Mouse (Mus musculus) fibroblast of lung, adult 2 months (primary cell): ENCODE data around the gene Dppa1.
"Not testable (repeated sequence)": the region's sequence is repeated elsewhere in the genome, so short reads cannot be mapped to it uniquely, and the experiment has no call there.

Experiments
- DNase-seq: peaks from one replicate; pipeline ENCODE4 v3.0.0-alpha.2; 2011; ENCODE audit warnings: low read depth

Gene Dppa1

DNA sequence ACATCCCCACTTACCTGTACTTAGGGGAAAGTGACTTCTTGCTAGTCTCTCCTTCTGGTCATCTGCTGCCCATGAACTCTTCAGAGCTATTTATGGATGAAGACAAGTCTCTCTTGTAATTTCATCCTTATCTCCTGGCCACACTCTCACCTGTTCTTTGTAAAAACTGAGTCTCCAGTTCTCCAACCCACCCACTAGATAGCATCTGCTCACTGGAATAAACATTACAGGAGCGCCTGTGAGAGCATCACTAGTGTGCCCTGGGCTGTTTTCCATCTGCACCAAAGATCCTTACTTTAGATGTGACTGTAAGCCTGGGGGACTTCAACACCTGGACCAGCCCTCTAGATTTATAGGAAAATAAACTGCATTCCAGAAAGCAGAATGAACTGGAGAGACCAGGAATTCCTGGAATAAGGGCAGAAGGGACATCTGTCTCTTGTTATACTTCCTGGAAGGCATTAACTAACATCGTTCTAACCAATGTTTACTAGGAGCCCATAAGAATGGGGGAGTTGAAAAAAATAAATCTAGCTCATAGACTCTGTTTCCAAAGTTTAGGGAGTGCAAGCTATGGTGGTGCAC is at the start of gene Dppa1:
TSS of gene Dppa1 (minus strand) at position 51 of the 585 bp plus-strand sequence.
- no peak for DNase-seq

DNA sequence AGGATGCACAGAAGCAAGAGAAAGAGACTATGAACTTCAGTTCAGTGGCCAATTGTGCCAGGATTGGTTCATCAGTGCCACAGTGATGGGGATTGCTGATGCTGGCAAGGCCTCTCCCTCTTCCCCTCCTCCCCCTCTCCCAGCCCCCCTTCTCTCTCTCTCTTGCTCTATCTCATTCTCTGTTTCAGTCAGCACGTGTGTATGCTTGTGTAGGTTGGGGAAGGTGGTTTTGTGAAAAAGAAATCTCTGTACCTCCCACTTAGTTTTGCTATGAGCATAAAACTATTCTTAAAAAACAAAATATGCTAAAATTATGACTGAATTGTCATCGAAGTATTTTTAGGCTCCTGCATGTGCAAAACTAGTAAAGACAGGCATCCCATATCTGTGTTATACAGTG is 38.9 kb upstream of the Dppa1 start:
- DNase-seq: no peak

DNA sequence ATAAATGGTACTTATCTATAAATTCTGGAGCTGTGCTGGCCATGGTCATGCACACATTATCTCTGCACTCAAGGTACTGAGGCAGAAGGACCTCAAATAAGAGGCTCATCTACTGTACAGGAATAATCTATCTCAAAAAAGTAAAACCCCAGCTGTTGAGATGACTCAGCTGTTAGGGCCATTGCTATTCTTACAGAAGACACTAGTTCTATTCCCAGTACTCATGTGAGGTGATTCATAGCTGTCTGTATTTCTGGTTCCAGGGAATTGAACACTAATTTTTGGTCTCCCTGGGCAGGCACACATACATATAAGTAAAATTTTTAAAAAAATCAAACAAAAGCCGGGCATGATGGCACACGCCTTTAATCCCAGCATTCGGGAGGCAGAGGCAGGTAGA is 38.0 kb upstream of the Dppa1 start:
- no peak for DNase-seq

GRCm38 (mm10) chr11:46665599-46666522 is 36.8 kb upstream of the Dppa1 start:
- no peak for DNase-seq

GRCm38 (mm10) chr11:46663215-46663614 is 34.2 kb upstream of the Dppa1 start:
- no peak for DNase-seq

DNA sequence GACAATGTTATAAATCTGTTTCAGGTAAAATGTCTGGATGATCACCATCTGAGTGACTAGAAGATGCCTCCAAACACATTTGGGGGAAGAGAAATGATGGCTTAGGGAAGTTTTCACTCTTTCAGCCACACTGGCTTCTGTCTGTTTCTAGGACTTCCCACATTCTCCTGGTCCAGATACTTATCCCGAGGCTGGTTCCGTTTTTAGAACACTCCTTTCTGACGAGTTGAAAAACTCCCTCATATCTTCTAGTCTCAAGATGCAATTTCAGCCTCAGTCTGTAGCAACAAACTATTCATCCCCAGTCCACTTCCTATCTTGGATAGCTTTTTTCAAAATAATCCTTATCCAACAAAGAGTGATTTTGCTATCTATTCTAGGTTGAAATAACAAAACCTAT is 23.4 kb upstream of the Dppa1 start:
- DNase-seq: no peak

- not testable (repeated sequence) for DNase-seq
Measured at GRCm38 (mm10) chr11:46649655-46650054, 20.6 kb upstream of the Dppa1 start.

GRCm38 (mm10) chr11:46644824-46645223 is 15.8 kb upstream of the Dppa1 start:
- no peak for DNase-seq

DNA sequence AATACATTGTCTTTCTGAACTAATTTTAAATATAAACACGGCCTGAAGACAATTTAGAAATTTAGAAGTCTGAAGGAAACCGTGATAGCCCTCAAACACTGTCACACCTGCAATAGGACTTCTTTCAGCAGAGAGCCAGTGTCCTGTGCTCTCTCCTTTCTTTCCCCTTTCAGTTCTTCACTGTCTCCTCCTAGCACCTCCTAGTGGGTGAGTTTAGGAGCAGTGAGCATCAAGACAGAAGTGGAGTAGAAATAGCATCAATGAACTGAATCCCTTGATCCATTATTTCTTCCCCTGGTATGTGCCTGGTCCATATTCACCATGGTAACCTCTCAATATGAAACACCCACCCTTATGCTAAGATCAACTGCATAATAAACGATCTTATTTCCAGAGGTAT is 7.5 kb upstream of the Dppa1 start:
- DNase-seq: no peak

- not testable (repeated sequence) for DNase-seq
Measured at GRCm38 (mm10) chr11:46635516-46635915, 6.5 kb upstream of the Dppa1 start.

DNA sequence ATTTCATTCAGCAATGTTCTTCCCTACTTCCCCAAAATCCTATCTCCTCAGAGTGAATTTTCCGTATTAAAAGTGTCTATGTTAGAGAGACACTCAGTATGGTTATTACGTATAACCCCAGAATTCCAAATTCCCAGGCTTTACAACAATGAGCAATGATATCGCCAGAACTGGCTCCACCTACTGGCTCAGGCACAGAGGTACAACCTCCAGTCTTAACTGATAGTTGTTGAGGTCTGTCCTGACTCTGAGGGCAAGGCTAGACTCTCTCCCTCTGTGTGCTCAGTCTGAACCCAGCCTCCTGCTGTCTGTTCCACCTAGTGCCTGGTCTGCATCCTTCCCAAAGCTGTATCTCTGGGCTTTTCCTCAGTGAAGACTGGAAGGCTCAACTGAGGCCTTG is 2.6 kb upstream of the Dppa1 start:
- DNase-seq: peak; percentile 13

DNA sequence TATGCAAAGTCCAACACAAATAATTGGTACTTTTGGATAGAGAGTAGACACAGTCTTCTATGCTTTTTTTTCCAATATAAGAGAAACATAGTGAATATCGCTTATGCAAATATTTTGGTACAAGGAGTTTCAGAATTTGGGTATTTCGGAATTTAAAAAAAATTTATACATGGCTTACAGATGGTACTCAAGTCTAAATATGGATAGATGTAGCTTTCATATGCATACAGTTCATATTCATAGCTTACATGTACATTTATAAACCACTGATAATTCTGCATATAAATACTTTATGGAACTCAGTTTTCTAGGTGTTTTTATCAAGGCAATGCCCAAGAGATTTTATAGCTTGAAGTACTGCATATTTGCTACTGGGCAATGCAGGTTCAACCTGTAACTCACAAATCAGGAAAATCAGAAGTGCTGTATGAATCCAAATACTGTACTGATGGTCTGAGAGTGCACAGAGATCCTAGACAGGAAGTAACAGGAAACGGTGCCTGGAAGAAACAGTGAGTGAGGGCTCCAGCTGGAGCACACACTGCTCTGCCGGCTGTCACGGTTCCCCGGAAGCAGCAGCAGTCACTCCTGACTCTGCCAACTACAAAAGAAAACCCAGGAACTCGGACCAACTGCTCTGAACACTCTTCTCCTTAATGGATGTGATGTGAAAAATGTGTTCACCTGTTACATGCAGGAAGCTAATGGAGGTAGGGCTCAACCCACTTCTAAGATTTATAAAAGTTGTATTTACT is 8.5 kb downstream of the Dppa1 start:
- DNase-seq: no peak

DNA sequence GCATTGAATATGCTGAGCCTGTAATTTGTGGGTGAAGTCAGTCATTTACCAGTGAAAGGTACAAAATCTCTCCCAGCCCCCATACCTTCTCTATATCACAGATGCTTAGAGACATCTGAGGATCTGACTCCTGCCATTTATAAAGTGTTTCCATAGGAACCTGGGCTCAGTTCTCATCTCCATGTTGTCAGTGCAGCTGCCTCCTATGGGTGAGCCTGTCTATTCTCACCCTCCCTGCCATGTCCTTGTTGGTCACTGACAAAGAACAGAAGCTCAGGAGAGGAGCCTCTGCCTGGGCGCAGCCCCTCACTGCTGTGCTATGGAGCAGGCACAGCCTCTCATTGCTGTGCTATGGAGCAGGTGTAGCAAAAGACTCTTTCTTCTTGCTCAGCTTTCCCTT is 9.1 kb downstream of the Dppa1 start:
- DNase-seq: no peak

DNA sequence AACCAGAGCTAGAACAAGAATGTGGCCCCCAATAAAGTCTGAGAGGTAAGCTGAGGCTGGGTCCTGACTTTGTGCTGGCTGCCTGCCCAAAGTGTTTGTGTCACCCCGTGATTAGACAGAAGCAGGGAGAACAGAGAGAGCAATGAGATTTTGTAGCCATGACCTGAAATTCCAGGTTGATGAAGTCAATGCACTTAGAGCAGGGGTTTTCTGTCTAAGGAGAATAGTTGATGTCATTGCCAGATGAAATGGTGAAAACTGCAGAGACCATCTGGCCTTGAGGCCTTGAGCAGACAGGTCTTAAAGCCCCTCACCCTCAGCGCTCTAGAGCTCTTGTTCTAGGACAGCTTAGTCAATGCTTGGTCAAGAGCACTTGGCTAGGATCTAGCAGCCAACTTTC is 36.6 kb downstream of the Dppa1 start:
- DNase-seq: no peak

DNA sequence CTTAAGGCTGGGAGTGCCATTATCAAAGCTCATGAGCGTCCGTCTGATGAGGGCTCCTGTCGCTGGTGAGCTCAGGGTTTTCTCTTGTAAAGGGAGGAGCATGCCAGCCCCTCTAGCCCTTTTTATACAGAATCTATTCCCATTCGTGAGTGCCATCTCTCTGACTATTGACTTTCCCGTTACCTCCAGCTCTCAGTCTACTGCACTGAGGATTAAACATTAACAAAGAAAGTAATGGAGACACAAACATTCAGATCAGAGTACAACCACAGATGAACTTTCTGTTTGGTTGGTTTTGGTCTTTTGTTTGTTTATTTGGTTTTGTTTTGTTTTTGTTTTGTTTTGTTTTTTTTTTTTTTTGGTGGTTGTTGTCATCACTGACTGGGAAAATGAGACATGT is 46.3 kb downstream of the Dppa1 start:
- no peak for DNase-seq

DNA sequence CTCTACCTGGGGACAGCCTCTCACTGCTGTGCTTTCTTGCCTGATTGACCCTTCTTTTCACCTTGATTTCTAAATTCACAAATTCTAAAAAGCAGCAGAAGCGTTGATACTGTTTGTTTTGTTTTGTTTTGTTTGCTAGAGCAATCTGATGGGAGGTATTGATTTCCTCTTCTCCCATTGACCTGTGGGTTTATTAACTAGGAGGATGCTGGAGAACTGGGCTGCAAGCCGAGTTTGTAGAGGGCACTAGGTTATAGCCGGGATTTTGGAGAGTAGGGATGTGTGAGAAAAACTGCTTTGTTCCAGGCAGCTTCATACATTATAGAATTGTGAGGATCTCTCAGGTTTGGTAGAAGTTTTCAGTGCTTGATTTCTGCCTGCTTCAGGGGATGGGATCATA is 48.6 kb downstream of the Dppa1 start:
- DNase-seq: no peak

GRCm38 (mm10) chr11:46578771-46579281 is 50.2 kb downstream of the Dppa1 start:
- DNase-seq: peak; percentile 88

DNA sequence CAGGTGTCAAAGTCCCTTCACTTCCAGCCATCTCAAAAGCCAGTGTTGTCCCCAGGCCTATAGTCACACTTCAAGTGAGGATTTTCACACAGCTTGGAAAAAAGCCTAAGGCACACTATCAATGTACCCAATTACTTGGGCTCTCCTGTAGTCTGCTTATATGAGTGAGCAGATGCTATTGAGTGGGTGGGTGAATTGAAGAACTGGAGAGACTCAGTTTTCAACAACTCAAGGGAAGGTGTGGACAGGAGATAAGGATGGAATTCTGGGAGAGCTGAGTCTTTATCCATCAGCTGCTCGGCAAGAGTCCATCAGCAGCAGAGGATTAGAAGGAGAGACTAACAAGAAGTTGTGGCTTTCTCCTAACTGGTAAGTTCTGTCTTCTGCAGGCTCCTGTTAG is 57.7 kb downstream of the Dppa1 start, which contains the start of gene BC053393:
TSS of gene BC053393 (plus strand) at position 210 of the 400 bp plus-strand sequence.
- no peak for DNase-seq

DNA sequence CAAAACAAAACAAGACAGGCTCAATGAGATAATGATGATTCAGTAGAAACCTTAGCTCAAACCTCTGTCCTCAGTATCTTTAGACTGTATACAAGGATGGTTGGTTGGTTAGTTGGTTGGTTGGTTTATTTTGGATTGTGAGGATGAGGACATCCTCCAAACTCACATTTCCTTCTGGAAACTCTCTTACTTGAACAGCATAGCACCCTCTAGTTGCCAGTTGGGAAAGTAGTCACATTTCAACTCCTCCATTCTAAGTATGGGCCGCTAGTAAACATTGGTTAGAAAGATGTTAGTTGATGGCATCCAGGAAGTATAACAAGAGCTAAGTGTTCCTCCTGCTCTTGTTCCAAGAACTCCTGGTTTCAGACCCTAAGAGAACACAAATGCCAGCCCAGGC is 60.0 kb downstream of the Dppa1 start:
- no peak for DNase-seq

- no peak for DNase-seq
Measured at GRCm38 (mm10) chr11:46565967-46566366, 63.1 kb downstream of the Dppa1 start.

DNA sequence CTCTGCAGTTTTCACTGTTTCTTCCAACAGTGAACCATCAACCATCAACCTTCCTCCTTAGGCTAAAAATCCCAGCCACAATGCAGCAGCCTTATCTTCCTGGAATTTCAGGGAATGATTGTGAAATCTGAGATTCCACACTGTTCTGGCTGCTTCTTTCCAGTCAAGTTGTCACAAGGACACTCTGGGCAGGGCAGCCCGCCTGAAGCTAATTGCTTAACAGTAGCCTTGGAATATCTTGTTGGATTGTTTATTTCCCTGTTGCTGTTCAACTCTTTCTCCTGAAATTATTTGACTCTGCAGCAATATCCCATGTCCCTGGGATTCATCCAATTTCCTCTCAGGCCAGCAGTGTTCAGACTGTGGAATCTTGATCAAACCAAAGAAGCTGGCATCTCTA is 64.4 kb downstream of the Dppa1 start:
- DNase-seq: peak; percentile 24

DNA sequence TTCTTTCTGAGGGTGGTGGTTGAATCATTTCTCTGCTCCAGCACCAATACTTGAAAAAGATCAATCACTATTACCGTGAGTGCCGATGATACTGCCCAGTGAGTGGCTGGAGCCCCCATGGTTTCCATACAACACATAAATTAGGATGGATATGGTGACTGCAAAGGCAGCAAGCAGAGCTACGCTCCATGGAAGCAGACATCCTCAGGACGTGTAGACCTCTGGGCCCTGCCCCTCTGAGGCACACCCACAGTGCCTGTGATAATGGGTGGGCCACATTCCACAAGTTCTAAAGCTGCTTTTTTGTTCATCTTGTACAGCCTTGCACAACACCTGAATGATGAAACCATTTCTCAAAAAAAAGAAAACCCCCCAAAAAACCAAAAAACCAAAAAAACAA is 68.0 kb downstream of the Dppa1 start:
- DNase-seq: no peak
